Mouse (Mus musculus) lung, postnatal 10 days (tissue): ENCODE results near the gene D130052B06Rik.

Experiments used
- DNase-seq: peaks from one replicate; pipeline ENCODE4 v3.0.0; 2021

D130052B06Rik gene

GRCm38 (mm10) chr11:33663599-33663998 lies 64.5 kb downstream of the D130052B06Rik start:
- DNase-seq: no peak

- no peak for DNase-seq
Measured at GRCm38 (mm10) chr11:33668376-33668775, 69.3 kb downstream of the D130052B06Rik start.

GRCm38 (mm10) chr11:33670105-33670965 lies 71.2 kb downstream of the D130052B06Rik start:
- DNase-seq: no peak
